Mouse (Mus musculus) hindbrain, embryonic 15.5 days (tissue): ENCODE measurements at regions not wholly inside any gene's neighbourhood (a gene's known extent, or its start where the extent isn't known, plus 50 kb on each side); places are given as distances from the start of the nearest gene placed in this dataset.

ENCODE experiments used
- ATAC-seq: fragments of 200-750 bp; cut with Nextera tagmentation; 2 replicates; pipeline ENCODE4 v1.8.0; 2017; ENCODE audit warnings: low read depth, moderate number of reproducible peaks, moderate TSS enrichment; ENCODE audit not compliant: low FRiP score
- H3K27ac ChIP-seq: fragments of 300-500 bp; sonication (generic); replicated peaks from 2 replicates; pipeline ENCODE4 v1.5.1; 2015; ENCODE audit warnings: mild to moderate bottlenecking, inconsistent platforms
- H3K27me3 ChIP-seq: fragments of 300-500 bp; sonication (generic); 2 replicates; pipeline ENCODE4 v1.6.1; 2015; ENCODE audit warnings: control low read depth, inconsistent platforms
- H3K36me3 ChIP-seq: fragments of 300-500 bp; sonication (generic); 2 replicates; pipeline ENCODE4 v1.6.1; 2015; ENCODE audit warnings: control low read depth, inconsistent platforms
- H3K4me1 ChIP-seq: fragments of 300-500 bp; sonication (generic); replicated peaks from 2 replicates; pipeline ENCODE4 v1.6.1; 2015; ENCODE audit warnings: control low read depth, inconsistent platforms
- H3K4me2 ChIP-seq: fragments of 300-500 bp; sonication (generic); 2 replicates; pipeline ENCODE4 v1.6.1; 2015; ENCODE audit warnings: moderate library complexity, mild to moderate bottlenecking, inconsistent platforms
- H3K4me3 ChIP-seq: fragments of 300-500 bp; sonication (generic); 2 replicates; pipeline ENCODE4 v1.5.1; 2015; ENCODE audit warnings: mild to moderate bottlenecking, inconsistent platforms
- H3K9ac ChIP-seq: fragments of 300-500 bp; sonication (generic); 2 replicates; pipeline ENCODE4 v1.6.1; 2015; ENCODE audit warnings: inconsistent platforms
- H3K9me3 ChIP-seq: fragments of 300-500 bp; sonication (generic); 2 replicates; pipeline ENCODE4 v1.6.1; 2016; ENCODE audit warnings: control low read depth, inconsistent platforms
- WGBS: fragments of 180-500 bp; shearing (Covaris S2); methylation state at CpG from one replicate; pipeline ENCODE4 v1.1.7; 2015; 5-methylcytosine and 5-hydroxymethylcytosine counted together

DNA sequence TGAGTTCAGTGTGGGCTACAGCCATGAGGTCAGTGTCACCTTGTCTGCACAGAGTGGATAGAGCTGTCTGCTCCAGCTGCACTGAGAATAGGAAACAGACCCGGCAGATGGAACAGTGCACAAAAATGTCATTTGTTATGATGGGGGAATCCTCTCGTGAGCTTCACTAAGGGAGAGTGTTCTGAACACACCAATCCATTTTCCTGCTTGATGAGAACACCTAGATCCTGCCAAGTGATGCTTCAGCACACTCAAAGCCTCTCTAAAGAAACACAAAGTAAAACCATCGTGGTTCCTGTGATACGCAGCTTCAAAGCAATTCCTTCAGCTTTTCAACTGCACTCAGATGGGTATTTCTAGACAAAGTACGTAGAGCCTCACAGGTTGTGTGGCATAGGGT lies 69.0 kb upstream of the Pdzrn3 start:
- WGBS = 80% methylated on average over 5 of the region's 5 CpGs
- no peak overlapping the region for H3K4me2 ChIP-seq
- no peak overlapping the region for H3K4me3 ChIP-seq
- ATAC-seq = no peak
- H3K9ac ChIP-seq = no peak overlapping the region
- no peaks in the 10 kb centered on the region for H3K36me3 ChIP-seq
- H3K9me3 ChIP-seq = no peaks in the 10 kb centered on the region
- H3K27ac ChIP-seq = no peak overlapping the region
- no peaks in the 10 kb centered on the region for H3K27me3 ChIP-seq
- no peaks in the 10 kb centered on the region for H3K4me1 ChIP-seq

DNA sequence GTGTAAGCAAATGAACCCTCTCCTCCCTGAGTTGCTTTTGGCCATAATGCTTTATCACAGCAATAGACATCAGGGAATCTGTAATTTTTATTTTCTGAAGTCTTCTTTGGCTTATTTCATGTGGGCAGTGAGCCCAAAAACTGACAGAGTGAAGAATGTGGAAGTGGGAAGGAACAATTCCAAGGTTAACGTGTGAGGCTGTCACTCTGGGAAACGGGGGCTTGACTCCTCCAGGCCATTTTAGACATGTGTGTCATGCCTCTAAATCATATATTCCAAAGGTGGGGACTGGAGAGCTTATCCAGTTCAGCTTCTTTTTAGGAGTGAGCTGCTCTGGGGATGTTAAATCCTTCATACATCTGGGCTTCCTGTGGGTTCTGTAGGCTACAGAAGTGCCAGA lies 68.6 kb upstream of the Pdzrn3 start:
- Histone ChIP-seq H3K9me3 (no peaks in the 10 kb centered on the region), H3K9ac (no peak overlapping the region), H3K36me3 (no peaks in the 10 kb centered on the region), H3K4me1 (no peaks in the 10 kb centered on the region), H3K4me2 (no peak overlapping the region), H3K4me3 (no peak overlapping the region), H3K27me3 (no peaks in the 10 kb centered on the region), H3K27ac (no peak overlapping the region)
- 54% methylated on average over 2 of the region's 2 CpGs for WGBS
- ATAC-seq = no peak

DNA sequence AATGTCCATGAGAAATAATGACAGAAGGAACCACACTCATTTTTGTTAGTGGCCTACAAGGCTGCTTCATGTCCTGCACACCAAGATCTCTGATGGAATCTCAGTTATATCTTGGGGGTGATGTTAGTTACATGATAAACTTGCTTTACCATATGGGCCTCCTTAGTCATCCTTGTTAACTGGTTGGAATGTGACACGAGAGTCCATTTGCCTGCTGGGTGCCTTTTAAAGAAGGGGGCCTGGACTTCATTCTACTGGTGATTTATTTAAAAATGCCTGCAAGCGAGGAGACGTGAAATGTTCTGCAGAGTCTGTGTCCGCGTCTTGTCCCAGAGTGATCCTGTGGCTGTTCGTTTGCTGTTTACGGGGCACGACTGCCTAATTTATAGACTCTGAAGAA lies 55.1 kb upstream of the Pdzrn3 start:
- H3K4me2 ChIP-seq = no peak overlapping the region
- no peaks in the 10 kb centered on the region for H3K9me3 ChIP-seq
- no peaks in the 10 kb centered on the region for H3K36me3 ChIP-seq
- H3K4me3 ChIP-seq = no peak overlapping the region
- no peaks in the 10 kb centered on the region for H3K4me1 ChIP-seq
- H3K9ac ChIP-seq = no peak overlapping the region
- H3K27me3 ChIP-seq = no peaks in the 10 kb centered on the region
- whole genome bisulfite sequencing = 70% methylated on average over 8 of the region's 8 CpGs
- no peak overlapping the region for H3K27ac ChIP-seq
- ATAC-seq = no peak

DNA sequence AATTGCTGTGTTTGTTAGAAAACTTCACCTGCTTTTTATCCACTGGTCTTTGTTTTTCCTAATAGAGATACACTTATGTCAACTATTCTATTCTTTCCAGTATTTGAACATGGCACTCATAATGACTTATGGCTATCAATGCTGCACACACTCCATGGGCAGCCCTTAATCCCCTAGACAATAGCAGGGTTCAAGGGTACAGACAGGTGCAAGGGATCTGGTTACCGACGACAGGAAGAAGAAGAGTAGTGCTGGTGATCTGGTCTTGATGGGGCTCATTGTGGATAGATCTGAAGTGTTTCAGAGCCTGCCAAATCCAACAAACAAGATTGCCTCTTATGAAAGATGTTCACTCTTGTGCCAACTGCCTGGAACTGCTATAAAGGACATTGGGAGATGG lies 51.9 kb upstream of the Pdzrn3 start:
- H3K4me2 ChIP-seq = no peak overlapping the region
- no peaks in the 10 kb centered on the region for H3K36me3 ChIP-seq
- no peak for ATAC-seq
- H3K27ac ChIP-seq = no peak overlapping the region
- no peaks in the 10 kb centered on the region for H3K27me3 ChIP-seq
- no peak overlapping the region for H3K4me3 ChIP-seq
- no peak overlapping the region for H3K9ac ChIP-seq
- H3K4me1 ChIP-seq = no peaks in the 10 kb centered on the region
- no peaks in the 10 kb centered on the region for H3K9me3 ChIP-seq
- 75% methylated on average over 2 of the region's 2 CpGs for WGBS
